In the genomic region with DNA sequence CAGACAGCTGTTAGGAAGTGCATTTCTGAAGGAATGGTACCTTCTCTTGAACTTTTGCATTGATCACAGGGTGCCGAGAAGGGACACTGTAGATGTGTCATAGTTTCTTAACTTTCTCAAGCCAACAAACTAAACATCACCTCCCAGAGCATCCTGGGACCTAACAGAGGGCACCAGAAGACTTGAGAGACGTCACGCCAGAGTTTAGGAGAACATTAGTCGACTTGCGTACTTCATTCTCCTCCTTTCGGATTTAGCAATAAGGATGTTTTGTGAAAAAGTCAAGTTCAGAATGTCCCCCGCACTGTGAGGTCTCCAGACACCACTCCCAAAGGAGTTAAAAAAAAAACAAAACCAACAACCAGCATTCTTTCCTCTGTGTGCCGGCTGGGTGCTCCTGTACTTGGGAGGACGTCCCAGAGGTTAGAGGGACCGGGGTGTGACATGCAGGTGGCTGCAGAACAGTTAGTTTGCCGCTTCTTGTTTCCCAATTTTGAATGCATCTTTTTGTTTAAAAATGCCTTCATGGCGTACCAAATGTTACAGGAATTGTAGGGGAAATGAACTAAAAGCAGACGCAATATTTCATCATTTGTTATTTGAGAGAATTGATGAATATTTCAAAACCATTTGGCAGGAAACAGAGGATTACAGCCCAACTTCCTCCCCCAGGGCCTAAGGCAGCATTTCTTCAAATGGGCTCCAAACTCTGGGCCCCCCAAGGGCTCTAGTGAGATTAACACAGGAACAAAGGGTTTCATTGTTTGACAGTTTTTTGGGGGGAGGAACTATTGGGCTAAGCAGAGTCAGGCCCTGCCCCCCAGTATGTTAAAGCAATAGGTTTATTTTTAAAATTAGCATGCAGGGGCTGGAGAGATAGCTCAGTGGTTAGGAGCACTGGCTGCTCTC, we compare ENCODE assay signal across 9 mouse cellular contexts. TPM values are rescaled to one million over a fixed set of nuclear protein-coding genes. Genes with fewer than 3 reads are reported as not detected.
A peak's percentile ranks its signal among the peaks of the same experiment; 100 is the strongest.
DNase-seq lines count a peak whose midpoint lies in the region; ATAC-seq and TF ChIP-seq lines count a peak whose summit lies in the region.
"Had no signal": no experiment of that assay in that cellular context is flagged by ENCODE, and none has a peak within 500 bp of the region (broad histone marks: within the 10 kb centered on the region; RNA-seq: fewer than 3 reads in every experiment).

No protein-coding gene starts in this region.

- WGBS in heart, embryonic 12.5 days = 56% methylated on average over 13 of the region's 13 CpGs
- 40% methylated on average over 13 of the region's 13 CpGs for WGBS in lung, postnatal 0 days
- WGBS in hindbrain, embryonic 14.5 days = 67% methylated on average over 13 of the region's 13 CpGs

- H3K4me3 ChIP-seq in heart, embryonic 12.5 days = no peak overlapping the region
- no peak overlapping the region for H3K4me3 ChIP-seq in lung, postnatal 0 days (ENCODE audit: low read depth, low read length)
- no peak overlapping the region for H3K4me3 ChIP-seq in hindbrain, embryonic 14.5 days (replicated peaks; ENCODE audit: low read length)

- no peaks in the 10 kb centered on the region for H3K36me3 ChIP-seq in heart, embryonic 12.5 days
- no peaks in the 10 kb centered on the region for H3K36me3 ChIP-seq in lung, postnatal 0 days (ENCODE audit: insufficient read depth, low read length)
- no peaks in the 10 kb centered on the region for H3K36me3 ChIP-seq in hindbrain, embryonic 14.5 days (replicated peaks; ENCODE audit: control insufficient read depth, insufficient read depth)

- DNase-seq in heart, adult 18-20 months = peak; percentile 63 to 79
- peak; percentile 90 for DNase-seq in lung, postnatal 0 days (ENCODE audit: low spot score)
- no peak for DNase-seq in lung, postnatal 4 days
- peak; percentile 42 for DNase-seq in fat pad, adult 2 months (ENCODE audit: extremely low read depth, low read depth, low spot score)
- no peak for DNase-seq in hindbrain, embryonic 14.5 days (ENCODE audit: low spot score)
- no peak for DNase-seq in retina, embryonic 14.5 days (ENCODE audit: low spot score)
- DNase-seq: lung, adult 2 months had no signal

- no peak overlapping the region for H3K4me2 ChIP-seq in heart, embryonic 12.5 days
- no peak overlapping the region for H3K4me2 ChIP-seq in lung, postnatal 0 days (replicated peaks; ENCODE audit: low read depth, low read length)
- no peak overlapping the region for H3K4me2 ChIP-seq in hindbrain, embryonic 14.5 days (replicated peaks)

- H3K9ac ChIP-seq in heart, embryonic 12.5 days = no peak overlapping the region
- no peak overlapping the region for H3K9ac ChIP-seq in lung, postnatal 0 days (replicated peaks; ENCODE audit: low read depth)
- H3K9ac ChIP-seq in hindbrain, embryonic 14.5 days = no peak overlapping the region

- TF ChIP-seq CTCF in lung, postnatal 0 days (IDR thresholded peaks at IDR 0.05) = no peak

- no peak overlapping the region for H3K27ac ChIP-seq in heart, embryonic 12.5 days (ENCODE audit: poor library complexity, severe bottlenecking)
- peak overlapping the region; percentile 76 for H3K27ac ChIP-seq in lung, postnatal 0 days (ENCODE audit: low read length)
- no peak overlapping the region for H3K27ac ChIP-seq in hindbrain, embryonic 14.5 days

- no peaks in the 10 kb centered on the region for H3K9me3 ChIP-seq in heart, embryonic 12.5 days (replicated peaks)
- no peaks in the 10 kb centered on the region for H3K9me3 ChIP-seq in lung, postnatal 0 days (ENCODE audit: low read length)
- H3K9me3 ChIP-seq in hindbrain, embryonic 14.5 days (ENCODE audit: control insufficient read depth, low read length) = no peaks in the 10 kb centered on the region

- TF ChIP-seq EP300 in lung, postnatal 0 days (IDR thresholded peaks at IDR 0.05) = peak; percentile 76

- H3K27me3 ChIP-seq in heart, embryonic 12.5 days (replicated peaks) = no peaks in the 10 kb centered on the region
- H3K27me3 ChIP-seq in lung, postnatal 0 days (replicated peaks; ENCODE audit: insufficient read depth, low read length) = no peaks in the 10 kb centered on the region
- no peaks in the 10 kb centered on the region for H3K27me3 ChIP-seq in hindbrain, embryonic 14.5 days (ENCODE audit: control insufficient read depth, insufficient read depth, low read length)

- ATAC-seq in heart, embryonic 12.5 days (ENCODE audit: insufficient number of reproducible peaks, low FRiP score) = no peak
- peak; percentile 77 for ATAC-seq in lung, postnatal 0 days
- peak; percentile 82 for ATAC-seq in megakaryocyte progenitor cell, adult 5-6 weeks (replicated peaks; ENCODE audit: poor library complexity)
- no peak for ATAC-seq in hindbrain, embryonic 14.5 days (ENCODE audit: low FRiP score)

- peaks cover 11% of the 10 kb centered on the region; the same call in 1 of the 2 replicates for H3K4me1 ChIP-seq in heart, embryonic 12.5 days (replicated peaks)
- no peaks in the 10 kb centered on the region; the same call in 1 of the 2 replicates for H3K4me1 ChIP-seq in lung, postnatal 0 days (ENCODE audit: insufficient read depth, low read depth, low read length)
- no peaks in the 10 kb centered on the region for H3K4me1 ChIP-seq in hindbrain, embryonic 14.5 days (replicated peaks; ENCODE audit: control insufficient read depth, insufficient read depth, low read length)

RNA-seq across cellular contexts. Expression of a gene that starts 15.7 kb away (rescaled TPM):
- total RNA-seq in heart, adult 18-20 months (2021) = 1 to 10 TPM in 1 of 2 experiments, under 1 TPM in 1; 0.69 to 1.1 TPM
- 0.73 and 0.83 TPM in 2 replicates for polyA plus RNA-seq in heart, embryonic 12.5 days (2016; fragmentation: Nextera tagmentation; extraction: Ambion mirVana)
- polyA plus RNA-seq in lung, postnatal 0 days (2015; fragmentation: Nextera tagmentation; extraction: Ambion mirVana) = 74.9 and 82.4 TPM in 2 replicates
- not detected in 2 replicates for total RNA-seq in megakaryocyte progenitor cell, adult 5-6 weeks (2015)
- not detected in 2 replicates for total RNA-seq in megakaryocyte progenitor cell, adult 5-6 weeks (2017)
- 0.23 and 0.37 TPM in 2 replicates for polyA plus RNA-seq in hindbrain, embryonic 14.5 days (2014; fragmentation: Nextera tagmentation; extraction: Ambion mirVana)

RNA-seq across cellular contexts. Expression of a gene that starts 24.6 kb away (rescaled TPM):
- 10 to 100 TPM; 20.0 to 21.3 TPM for total RNA-seq in heart, adult 18-20 months (2021)
- polyA plus RNA-seq in heart, embryonic 12.5 days (2016; fragmentation: Nextera tagmentation; extraction: Ambion mirVana) = 46.6 and 49.7 TPM in 2 replicates
- polyA plus RNA-seq in lung, postnatal 0 days (2015; fragmentation: Nextera tagmentation; extraction: Ambion mirVana) = 73.1 and 74.2 TPM in 2 replicates
- 7.9 and 13.1 TPM in 2 replicates for total RNA-seq in megakaryocyte progenitor cell, adult 5-6 weeks (2015)
- total RNA-seq in megakaryocyte progenitor cell, adult 5-6 weeks (2017) = 58.6 and 63.5 TPM in 2 replicates
- 65.4 and 66.3 TPM in 2 replicates for polyA plus RNA-seq in hindbrain, embryonic 14.5 days (2014; fragmentation: Nextera tagmentation; extraction: Ambion mirVana)

RNA-seq across cellular contexts. Expression of a gene that starts 54.6 kb away (rescaled TPM):
- 10 to 100 TPM in 1 of 2 experiments, 1 to 10 TPM in 1; 7.7 to 10.5 TPM for total RNA-seq in heart, adult 18-20 months (2021)
- 14.4 and 17.4 TPM in 2 replicates for polyA plus RNA-seq in heart, embryonic 12.5 days (2016; fragmentation: Nextera tagmentation; extraction: Ambion mirVana)
- 7.8 and 11.8 TPM in 2 replicates for polyA plus RNA-seq in lung, postnatal 0 days (2015; fragmentation: Nextera tagmentation; extraction: Ambion mirVana)
- total RNA-seq in megakaryocyte progenitor cell, adult 5-6 weeks (2015) = 6.5 and 11.3 TPM in 2 replicates
- 7.1 and 7.9 TPM in 2 replicates for total RNA-seq in megakaryocyte progenitor cell, adult 5-6 weeks (2017)
- 5.0 and 5.1 TPM in 2 replicates for polyA plus RNA-seq in hindbrain, embryonic 14.5 days (2014; fragmentation: Nextera tagmentation; extraction: Ambion mirVana)

Comparison
In these comparisons a context has a peak if more than half of its experiments do, and no peak if none do; other contexts are left out.
1. DNase-seq: peak in heart, adult 18-20 months (2 of 2), lung, postnatal 0 days (single experiment) and fat pad, adult 2 months (single experiment); none in lung, postnatal 4 days (0 of 2), hindbrain, embryonic 14.5 days (single experiment) and retina, embryonic 14.5 days (single experiment).
2. ATAC-seq: peak in lung, postnatal 0 days (single experiment) and megakaryocyte progenitor cell, adult 5-6 weeks (single experiment); none in heart, embryonic 12.5 days (single experiment) and hindbrain, embryonic 14.5 days (single experiment).
3. RNA of a gene that starts 15.7 kb away (polyA plus RNA-seq): 74.9 to 82.4 TPM in lung, postnatal 0 days; 0.73 to 0.83 TPM in heart, embryonic 12.5 days and 0.23 to 0.37 TPM in hindbrain, embryonic 14.5 days; every median in the first group is over 10 times any median in the second.